Mouse (Mus musculus): ENCODE results near the gene Rhd.

- TF ChIP-seq POLR2A (IDR thresholded peaks at IDR 0.05; ENCODE audit: low read depth, low read length) = no peak
- no peak for TF ChIP-seq CTCF (IDR thresholded peaks at IDR 0.05; ENCODE audit: extremely low read depth, insufficient read depth, insufficient read length, insufficient replicate concordance)
Observed at GRCm38 (mm10) chr4:134901126-134901525, 36.8 kb downstream of the Rhd start.

Data from spleen, adult 2 months (tissue).